Mouse (Mus musculus) brain, embryonic 14.5 days (tissue): Measurements from ENCODE around the gene Calr4.

Source experiments
- CTCF ChIP-seq: fragments of 200-500 bp; IDR thresholded peaks from 2 replicates; pipeline ENCODE4 v1.5.1; 2012; ENCODE audit warnings: inconsistent platforms, mild to moderate bottlenecking, moderate library complexity, borderline replicate concordance; ENCODE audit not compliant: insufficient read depth, insufficient read length; ENCODE audit errors: extremely low read depth
- POLR2A ChIP-seq: fragments of 200-500 bp; IDR thresholded peaks from 2 replicates; pipeline ENCODE4 v1.6.1; 2012; ENCODE audit warnings: mild to moderate bottlenecking, inconsistent platforms, borderline replicate concordance; ENCODE audit not compliant: poor library complexity, insufficient read depth, insufficient read length, severe bottlenecking; ENCODE audit errors: extremely low read depth

DNA sequence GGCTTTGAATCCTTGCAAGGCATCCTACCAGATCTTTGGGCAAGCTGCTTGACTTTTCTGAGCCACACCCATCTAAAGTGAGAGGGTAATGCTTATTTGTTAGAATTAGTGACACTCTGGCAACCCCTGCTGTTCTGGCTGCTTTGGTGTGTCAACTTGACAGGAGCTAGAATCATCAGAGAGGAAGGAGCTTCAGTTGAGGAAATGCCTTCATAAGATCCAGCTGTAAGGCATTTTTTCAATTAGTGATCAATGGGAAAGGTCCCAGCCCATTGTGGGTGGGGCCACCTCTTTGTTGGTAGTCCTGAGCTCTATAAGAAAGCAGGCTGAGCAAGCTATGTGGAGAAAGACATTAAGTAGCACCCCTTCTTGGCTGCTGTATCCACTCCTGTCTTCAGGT is 6.9 kb downstream of the Calr4 start:
- TF ChIP-seq CTCF, result no peak
- no peak for TF ChIP-seq POLR2A
